Mouse (Mus musculus) ES-Bruce4 (cell line): Measurements from ENCODE around the gene Grm7.

Source experiments
- CTCF ChIP-seq: IDR thresholded peaks from one replicate; pipeline ENCODE4 v1.8.1; 2011; ENCODE audit warnings: low read depth, low read length
- EP300 ChIP-seq: IDR thresholded peaks from 2 replicates; pipeline ENCODE4 v1.6.1; 2011; ENCODE audit warnings: low read depth, low read length; ENCODE audit not compliant: insufficient read depth
- POLR2A ChIP-seq: IDR thresholded peaks from one replicate; pipeline ENCODE4 v1.8.1; 2011; ENCODE audit warnings: low read length; ENCODE audit not compliant: insufficient read depth

DNA sequence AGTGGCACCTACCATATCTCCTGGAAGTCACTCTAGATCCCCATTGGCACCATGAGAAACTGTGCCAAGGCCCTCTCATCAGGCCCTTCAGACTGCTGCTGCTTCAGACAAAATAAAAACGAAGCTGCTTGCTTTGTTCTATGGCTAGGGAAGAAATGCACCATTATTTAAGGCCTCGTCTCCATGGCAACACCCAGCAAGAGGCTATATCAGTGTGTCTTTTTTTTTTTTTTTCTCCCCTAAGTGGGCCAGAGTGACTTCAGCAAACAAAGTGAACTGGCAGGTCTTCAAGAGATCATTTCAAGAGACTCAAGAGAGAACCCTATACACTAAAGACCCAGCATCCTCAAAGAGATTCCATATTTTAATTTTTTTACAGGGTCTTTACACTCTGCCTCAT, 867.0 kb downstream of the Grm7 start:
- TF ChIP-seq EP300 (no peak), POLR2A (no peak), CTCF (no peak)
